In the genomic region with DNA sequence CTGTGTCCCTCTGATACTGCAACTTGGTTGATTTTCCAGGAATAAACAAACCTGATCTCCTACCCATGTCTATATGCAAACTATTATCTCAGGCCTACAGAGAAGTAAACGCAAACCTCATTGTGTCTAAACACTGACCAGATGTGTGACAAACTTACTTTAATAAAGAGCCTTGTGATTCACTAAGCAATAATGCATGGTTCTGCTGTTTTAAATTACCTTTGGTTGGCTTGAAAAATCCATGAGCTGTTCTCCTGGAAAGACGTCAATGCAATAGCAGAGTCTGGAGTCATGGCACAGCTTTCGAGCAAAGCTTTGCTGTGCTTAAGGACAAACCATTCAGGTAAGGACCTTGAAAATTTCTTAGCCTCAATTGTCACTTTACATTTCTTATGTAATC, we compare ENCODE assay signal across 20 mouse cellular contexts.
"Had no signal": no experiment of that assay in that cellular context is flagged by ENCODE, and none has a peak within 500 bp of the region (broad histone marks: within the 10 kb centered on the region; RNA-seq: fewer than 3 reads in every experiment).

No protein-coding gene starts in this region.

- H3K27ac ChIP-seq: kidney, postnatal 0 days; layer of hippocampus, adult 2 months; left cerebral cortex, adult 2 months; limb, embryonic 12.5 days; liver, embryonic 13.5 days; midbrain, embryonic 12.5 days; neural tube, embryonic 12.5 days; neural tube, embryonic 15.5 days; stomach, postnatal 0 days had no signal

- H3K4me1 ChIP-seq: limb, embryonic 12.5 days; liver, embryonic 13.5 days; midbrain, embryonic 12.5 days; neural tube, embryonic 12.5 days; neural tube, embryonic 15.5 days had no signal

- H3K36me3 ChIP-seq: limb, embryonic 12.5 days; liver, embryonic 13.5 days; midbrain, embryonic 12.5 days; neural tube, embryonic 12.5 days; neural tube, embryonic 15.5 days had no signal

- ATAC-seq: midbrain, embryonic 16.5 days had no signal

- H3K4me2 ChIP-seq: limb, embryonic 12.5 days; liver, embryonic 13.5 days; midbrain, embryonic 12.5 days; neural tube, embryonic 12.5 days; neural tube, embryonic 15.5 days had no signal

- H3K9ac ChIP-seq: limb, embryonic 12.5 days; liver, embryonic 13.5 days; midbrain, embryonic 12.5 days; neural tube, embryonic 12.5 days; neural tube, embryonic 15.5 days had no signal

- H3K4me3 ChIP-seq: layer of hippocampus, adult 2 months; left cerebral cortex, adult 2 months; limb, embryonic 12.5 days; liver, embryonic 13.5 days; midbrain, embryonic 12.5 days; neural tube, embryonic 12.5 days; neural tube, embryonic 15.5 days had no signal

- DNase-seq: kidney, postnatal 25 days; layer of hippocampus, adult 9-11 months; layer of hippocampus, postnatal 36 days; liver, embryonic 13.5 days; lung, adult 2 months; lung, postnatal 14 days; lung, postnatal 4 days; right cerebral cortex, adult 18-20 months; right cerebral cortex, postnatal 14 days; right cerebral cortex, postnatal 4 days; thymus, postnatal 25 days had no signal

- H3K9me3 ChIP-seq: liver, embryonic 13.5 days; midbrain, embryonic 12.5 days; neural tube, embryonic 12.5 days; neural tube, embryonic 15.5 days had no signal

- H3K27me3 ChIP-seq: limb, embryonic 12.5 days; liver, embryonic 13.5 days; midbrain, embryonic 12.5 days; neural tube, embryonic 12.5 days; neural tube, embryonic 15.5 days had no signal
